Mouse (Mus musculus) heart, embryonic 14.5 days (tissue): Measurements from ENCODE around the gene Pank3. TPM values are rescaled to one million over a fixed set of nuclear protein-coding genes. Genes with fewer than 3 reads are reported as not detected.
"Not testable (repeated sequence)": the region's sequence is repeated elsewhere in the genome, so short reads cannot be mapped to it uniquely, and the experiment has no call there.

Source experiments
- ATAC-seq: fragments of 200-750 bp; cut with Nextera tagmentation; 2 replicates; pipeline ENCODE4 v1.8.0; 2017; ENCODE audit warnings: low read depth, moderate TSS enrichment; ENCODE audit not compliant: insufficient number of reproducible peaks, insufficient read depth, low FRiP score
- H3K27ac ChIP-seq, 2 experiments: fragments of 200-500 bp in 1 of 2; fragments of 300-500 bp in 1 of 2; sonication (generic) in 1 of 2; replicated peaks in 1 of 2; 2 replicates each; pipeline ENCODE4 v1.5.1; 2012 to 2014; ENCODE audit warnings: low read depth in 2 of 2, low read length in 2 of 2, control low read depth in 1 of 2, mild to moderate bottlenecking in 1 of 2, mixed read lengths in 1 of 2; ENCODE audit not compliant: control insufficient read depth in 1 of 2, insufficient read depth in 1 of 2
- H3K27me3 ChIP-seq: fragments of 300-500 bp; sonication (generic); 2 replicates; pipeline ENCODE4 v1.6.1; 2014; ENCODE audit warnings: mild to moderate bottlenecking, low read length, control low read depth; ENCODE audit not compliant: control insufficient read depth, insufficient read depth
- H3K36me3 ChIP-seq: fragments of 300-500 bp; sonication (generic); 2 replicates; pipeline ENCODE4 v1.6.1; 2014; ENCODE audit warnings: mild to moderate bottlenecking, control low read depth, low read length, mixed read lengths; ENCODE audit not compliant: control insufficient read depth, insufficient read depth
- H3K4me1 ChIP-seq, 2 experiments: fragments of 200-500 bp in 1 of 2; fragments of 300-500 bp in 1 of 2; sonication (generic) in 1 of 2; 2 replicates each; pipeline ENCODE4 v1.6.1; 2012 to 2014; ENCODE audit warnings: low read length in 2 of 2, control low read depth in 1 of 2, mixed read lengths in 1 of 2; ENCODE audit not compliant: control insufficient read depth in 2 of 2, insufficient read depth in 2 of 2
- H3K4me2 ChIP-seq: fragments of 300-500 bp; sonication (generic); 2 replicates; pipeline ENCODE4 v1.6.1; 2014; ENCODE audit warnings: mild to moderate bottlenecking, low read length
- H3K4me3 ChIP-seq, 2 experiments: fragments of 200-500 bp in 1 of 2; fragments of 300-500 bp in 1 of 2; sonication (generic) in 1 of 2; 2 replicates each; pipeline ENCODE4 v1.5.1; 2012 to 2014; ENCODE audit warnings: low read length in 2 of 2, mild to moderate bottlenecking in 2 of 2, control low read depth in 1 of 2, low read depth in 1 of 2, moderate library complexity in 1 of 2; ENCODE audit not compliant: control insufficient read depth in 1 of 2, insufficient read depth in 1 of 2
- H3K9ac ChIP-seq: fragments of 300-500 bp; sonication (generic); 2 replicates; pipeline ENCODE4 v1.6.1; 2014; ENCODE audit warnings: mild to moderate bottlenecking, low read length
- H3K9me3 ChIP-seq: fragments of 300-500 bp; sonication (generic); 2 replicates; pipeline ENCODE4 v1.6.1; 2016; ENCODE audit warnings: low read length, control low read depth; ENCODE audit not compliant: control insufficient read depth
- WGBS: fragments of 180-500 bp; shearing (Covaris S2); extraction: QIAGEN DNeasy Blood & Tissue Kit; methylation state at CpG from one replicate; pipeline ENCODE4 v1.1.7; 2014; 5-methylcytosine and 5-hydroxymethylcytosine counted together
- microRNA counts: library from miRNA; unstranded; fragments of <30 nt; microRNA quantifications from one replicate; lab custom pipeline; 2016
- microRNA-seq: library from miRNA; unstranded; fragments of <30 nt; microRNA quantifications from one replicate; pipeline ENCODE4, GENCODE M21; 2016
- polyA plus RNA-seq: library from polyadenylated mRNA; unstranded; fragments of >200 nt; fragmentation: Nextera tagmentation; extraction: Ambion mirVana; gene quantifications from 2 replicates; pipeline ENCODE4 v1.2.1, GENCODE M21; 2014

The Pank3 gene
- polyA plus RNA-seq, 1 experiment from 2014 or later, result 14.3 TPM

DNA sequence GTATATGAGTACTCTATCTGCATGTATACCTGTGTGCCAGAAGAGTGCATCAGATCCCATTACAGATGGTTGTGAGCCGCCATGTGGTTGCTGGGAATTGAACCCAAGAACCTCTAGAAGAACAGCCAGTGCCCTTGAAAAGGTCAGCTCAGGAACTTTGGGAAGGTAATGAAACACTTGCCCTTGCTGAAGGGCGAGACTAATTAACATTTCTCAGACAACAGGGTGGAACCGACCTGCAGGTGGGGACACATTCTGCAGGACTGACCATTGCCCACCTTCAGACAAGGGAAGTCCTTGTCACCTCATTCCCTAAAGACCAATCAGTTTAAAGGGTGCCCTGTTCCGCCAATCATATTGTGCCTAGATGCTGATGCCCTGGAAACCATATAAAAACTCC is 71.5 kb downstream of the Pank3 start:
- H3K9ac ChIP-seq, H3K4me3 ChIP-seq, H3K27me3 ChIP-seq, H3K27ac ChIP-seq, H3K36me3 ChIP-seq, H3K4me2 ChIP-seq, H3K9me3 ChIP-seq, ATAC-seq, H3K4me1 ChIP-seq: not testable (repeated sequence)
- WGBS, result 90% methylated on average over 4 of the region's 4 CpGs

MicroRNAs encoded within 50 kb of the gene (microRNA counts, 519-probe panel; counts per million panel counts)
- 6,980 counts per million, percentile 93 among the panel's probes with 10 or more counts for microRNA mmu-miR-103 (lab: Ali Mortazavi, UCI)

Small RNA genes within 50 kb of the gene (microRNA-seq; reads per million reads assigned to microRNA genes)
- 2.8 reads per million, percentile 3 among the genes with 10 or more reads in this experiment for gene Mir103-1

Other genes starting within 250 kb of the Pank3 start
- gene Fbll1, start 29.4 kb downstream of the Pank3 start, polyA plus RNA-seq, result 0.14 TPM in 1 of 2 replicates, not detected in the other
- 61.8 and 62.4 TPM in 2 replicates for gene Rars, start 65.0 kb downstream of the Pank3 start, polyA plus RNA-seq
- gene Wwc1, start 211.0 kb downstream of the Pank3 start, polyA plus RNA-seq, result 1.8 and 2.0 TPM in 2 replicates